Comparison of ENCODE assay signal across 1 mouse cellular context in the genomic region with DNA sequence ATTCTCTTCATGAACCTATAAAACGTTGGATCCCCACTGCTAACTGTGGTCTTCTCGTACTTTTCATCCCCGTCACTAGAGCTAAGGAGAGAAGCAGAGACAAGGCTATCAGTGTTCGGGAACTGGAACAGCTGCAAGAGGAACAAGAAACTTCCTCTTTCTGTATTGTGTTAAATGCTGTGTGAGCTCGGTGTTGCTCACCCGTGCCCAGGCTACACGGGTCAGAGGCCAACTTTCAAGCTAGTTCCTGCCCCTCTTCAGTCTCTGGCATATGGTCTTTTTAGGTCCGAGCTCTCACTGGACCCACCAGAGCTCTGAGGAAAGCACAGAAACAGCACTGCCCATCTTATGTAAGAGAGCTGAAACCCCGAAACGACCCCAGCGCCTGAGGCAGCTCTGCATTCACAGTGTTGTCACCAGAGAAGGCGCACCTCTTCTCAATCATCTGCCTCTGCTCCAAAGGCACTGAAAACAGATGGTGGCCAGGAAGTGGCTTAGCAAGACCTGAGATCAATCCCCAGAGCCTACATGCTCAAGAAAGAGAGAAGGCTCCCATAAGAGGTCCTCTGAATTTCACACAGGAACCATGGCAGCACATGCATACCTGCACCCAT.
A peak's percentile ranks its signal among the peaks of the same experiment; 100 is the strongest.
TF ChIP-seq lines count a peak whose summit lies in the region.

No protein-coding gene starts in this region.

TF ChIP-seq in MEL, 35 proteins besides CTCF, POLR2A, EP300 and RAD21:
- TF ChIP-seq ZC3H11A (IDR thresholded peaks at IDR 0.05; ENCODE audit: low read depth, low read length) (no peak), SIN3A (IDR thresholded peaks at IDR 0.05; ENCODE audit: low read length) (no peak), NRF1 (IDR thresholded peaks at IDR 0.05; ENCODE audit: insufficient read depth, low read depth, low read length, poor library complexity, severe bottlenecking) (no peak), MAX (IDR thresholded peaks at IDR 0.05; ENCODE audit: low read length) (no peak), CHD2 (IDR thresholded peaks at IDR 0.05; ENCODE audit: low read length) (no peak), MEF2A (IDR thresholded peaks at IDR 0.05; ENCODE audit: extremely low read depth, insufficient replicate concordance, low read depth, low read length, poor library complexity, severe bottlenecking) (no peak), TCF12 (IDR thresholded peaks at IDR 0.05; ENCODE audit: low read depth, low read length) (no peak), JUND (IDR thresholded peaks at IDR 0.05; ENCODE audit: low read depth, low read length) (no peak), BHLHE40 (IDR thresholded peaks at IDR 0.05; ENCODE audit: borderline replicate concordance, low read depth, low read length) (peak; percentile 33; the same call in 1 of the 2 replicates), TBP (IDR thresholded peaks at IDR 0.05; ENCODE audit: low read depth, low read length) (peak; percentile 94), UBTF (IDR thresholded peaks at IDR 0.05; ENCODE audit: borderline replicate concordance, insufficient read depth, low read depth, low read length) (no peak), TAL1 (IDR thresholded peaks at IDR 0.05; ENCODE audit: low read length) (0 out of 2 replicates have a peak, but pooled peaks have one; percentile 15), HCFC1 (IDR thresholded peaks at IDR 0.05; ENCODE audit: low read depth, low read length) (no peak), SMC3 (IDR thresholded peaks at IDR 0.05; ENCODE audit: low read depth, low read length) (no peak), USF2 (IDR thresholded peaks at IDR 0.05; ENCODE audit: borderline replicate concordance in 1 of 2, insufficient read depth in 1 of 2, low read depth in 1 of 2, low read length in 2 of 2) (no peak), MAFK (IDR thresholded peaks at IDR 0.05; ENCODE audit: borderline replicate concordance, low read depth, low read length) (no peak), E2F4 (IDR thresholded peaks at IDR 0.05; ENCODE audit: borderline replicate concordance, low read depth, low read length) (no peak)
